Mouse (Mus musculus) heart, postnatal 0 days (tissue): ENCODE results near the gene Olfr1048.

Experiments used
- CTCF ChIP-seq: IDR thresholded peaks from 2 replicates; pipeline ENCODE4 v1.5.1; 2016; ENCODE audit warnings: antibody characterized with exemption, control low read depth, low read depth
- EP300 ChIP-seq: IDR thresholded peaks from 2 replicates; pipeline ENCODE4 v1.6.1; 2016; ENCODE audit warnings: antibody characterized with exemption, low read depth

GRCm38 (mm10) chr2:86219214-86219613, 20.9 kb downstream of the Olfr1048 start, which contains the start of gene Olfr1046:
- no peak for TF ChIP-seq CTCF
- no peak for TF ChIP-seq EP300
